Mouse (Mus musculus) liver, embryonic 14.5 days (tissue): Measurements from ENCODE around the gene 4933427D14Rik. TPM values are rescaled to one million over a fixed set of nuclear protein-coding genes. Genes with fewer than 3 reads are reported as not detected.

Source experiments
- ATAC-seq: fragments of 200-750 bp; cut with Nextera tagmentation; 2 replicates; pipeline ENCODE4 v1.8.0; 2017; ENCODE audit warnings: moderate number of reproducible peaks, mild to moderate bottlenecking, moderate library complexity; ENCODE audit not compliant: insufficient read depth
- DNase-seq, 3 experiments: peaks; one replicate each; pipeline ENCODE4 v3.0.0-alpha.2; 2012 to 2013; ENCODE audit warnings: low read depth in 3 of 3, low spot score in 3 of 3
- H3K27ac ChIP-seq: fragments of 300-500 bp; sonication (generic); 2 replicates; pipeline ENCODE4 v1.5.1; 2014; ENCODE audit warnings: moderate library complexity, mild to moderate bottlenecking, control low read depth, inconsistent platforms
- H3K27me3 ChIP-seq: fragments of 300-500 bp; sonication (generic); 2 replicates; pipeline ENCODE4 v1.6.1; 2014; ENCODE audit warnings: mild to moderate bottlenecking, low read length, moderate library complexity; ENCODE audit not compliant: control insufficient read depth, insufficient read depth
- H3K36me3 ChIP-seq: fragments of 300-500 bp; sonication (generic); replicated peaks from 2 replicates; pipeline ENCODE4 v1.6.1; 2014; ENCODE audit warnings: low read depth; ENCODE audit not compliant: control insufficient read depth, insufficient read depth
- H3K4me1 ChIP-seq, 2 experiments: fragments of 200-500 bp in 1 of 2; fragments of 300-500 bp in 1 of 2; sonication (generic) in 1 of 2; replicated peaks; 2 replicates each; pipeline ENCODE4 v1.6.1; 2012 to 2014; ENCODE audit warnings: antibody characterized with exemption in 1 of 2, inconsistent platforms in 1 of 2, low read length in 1 of 2; ENCODE audit not compliant: control insufficient read depth in 2 of 2, insufficient read depth in 2 of 2
- H3K4me2 ChIP-seq: fragments of 300-500 bp; sonication (generic); 2 replicates; pipeline ENCODE4 v1.6.1; 2014; ENCODE audit warnings: low read depth, mild to moderate bottlenecking, control low read depth, moderate library complexity
- H3K4me3 ChIP-seq, 2 experiments: fragments of 200-500 bp in 1 of 2; fragments of 300-500 bp in 1 of 2; sonication (generic) in 1 of 2; 2 replicates each; pipeline ENCODE4 v1.5.1; 2012 to 2014; ENCODE audit warnings: low read depth in 2 of 2, low read length in 2 of 2, mild to moderate bottlenecking in 2 of 2, control low read depth in 1 of 2, inconsistent platforms in 1 of 2, moderate library complexity in 1 of 2; ENCODE audit not compliant: insufficient read depth in 1 of 2
- H3K9ac ChIP-seq: fragments of 300-500 bp; sonication (generic); replicated peaks from 2 replicates; pipeline ENCODE4 v1.6.1; 2014; ENCODE audit warnings: mild to moderate bottlenecking, control low read depth, moderate library complexity
- H3K9me3 ChIP-seq: fragments of 300-500 bp; sonication (generic); 2 replicates; pipeline ENCODE4 v1.6.1; 2016; ENCODE audit warnings: low read length, mixed read lengths; ENCODE audit not compliant: control insufficient read depth
- CTCF ChIP-seq: IDR thresholded peaks from 2 replicates; pipeline ENCODE4 v1.5.1; 2016; ENCODE audit warnings: antibody characterized with exemption, low read depth, control low read depth
- EP300 ChIP-seq: IDR thresholded peaks from 2 replicates; pipeline ENCODE4 v1.6.1; 2016; ENCODE audit warnings: antibody characterized with exemption, low read depth
- WGBS: fragments of 180-500 bp; shearing (Covaris S2); extraction: QIAGEN DNeasy Blood & Tissue Kit; methylation state at CpG from one replicate; pipeline ENCODE4 v1.1.7; 2014; ENCODE audit not compliant: insufficient replicate concordance; 5-methylcytosine and 5-hydroxymethylcytosine counted together
- polyA plus RNA-seq, 2 experiments: library from polyadenylated mRNA; depleted of rRNA in 1 of 2; stranded (reverse) in 1 of 2; unstranded in 1 of 2; fragments of >200 nt; fragmentation: Nextera tagmentation in 1 of 2; extraction: Ambion mirVana in 1 of 2; gene quantifications; 2 replicates each; pipeline versions ENCODE4 v1.2.1 to v1.2.3; 2012 to 2014

Gene 4933427D14Rik
- polyA plus RNA-seq, 2 experiments: 2.3 to 2.8 TPM

- no peak overlapping the region for H3K27ac ChIP-seq
- H3K4me1 ChIP-seq: no peaks in the 10 kb centered on the region
- ATAC-seq (no peak), DNase-seq (no peak)
- H3K9me3 ChIP-seq: no peaks in the 10 kb centered on the region
- H3K4me2 ChIP-seq: no peak overlapping the region
- no peaks in the 10 kb centered on the region for H3K27me3 ChIP-seq
- H3K9ac ChIP-seq: no peak overlapping the region
- H3K4me3 ChIP-seq: no peak overlapping the region
- no peak for TF ChIP-seq EP300
- no peak for TF ChIP-seq CTCF
- WGBS: 53% methylated on average over 2 of the region's 2 CpGs
- no peaks in the 10 kb centered on the region for H3K36me3 ChIP-seq
Observed at GRCm38 (mm10) chr11:72151120-72151519, 56.1 kb downstream of the 4933427D14Rik start.

DNA sequence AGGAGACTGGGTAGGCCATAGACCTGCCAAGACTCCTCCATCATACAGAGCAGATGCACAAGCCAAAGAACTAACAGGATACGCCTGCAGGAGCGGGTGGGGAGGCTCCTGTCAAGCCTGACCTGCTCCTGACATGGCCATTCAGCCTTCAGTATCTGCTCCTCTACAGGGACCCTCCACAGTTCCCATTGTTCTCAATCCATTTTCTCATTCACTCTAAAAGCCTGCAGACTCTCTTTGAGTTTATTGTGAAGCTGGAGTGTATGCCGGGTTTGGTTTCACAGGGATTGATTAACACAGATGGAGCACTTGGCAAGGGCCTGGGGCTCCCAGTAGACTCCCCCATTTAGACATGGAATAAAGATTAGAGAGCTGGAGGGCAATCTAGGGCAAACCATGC lies 59.3 kb downstream of the 4933427D14Rik start:
- no peak overlapping the region for H3K9ac ChIP-seq
- no peak overlapping the region for H3K4me2 ChIP-seq
- H3K4me1 ChIP-seq: no peaks in the 10 kb centered on the region
- H3K9me3 ChIP-seq: no peaks in the 10 kb centered on the region
- H3K4me3 ChIP-seq: no peak overlapping the region
- no peaks in the 10 kb centered on the region; the same call in 1 of the 2 replicates for H3K27me3 ChIP-seq
- WGBS: 62% methylated on average over 3 of the region's 3 CpGs
- H3K36me3 ChIP-seq: no peaks in the 10 kb centered on the region
- TF ChIP-seq CTCF (no peak), EP300 (no peak)
- ATAC-seq (no peak), DNase-seq (no peak)
- no peak overlapping the region for H3K27ac ChIP-seq

GRCm38 (mm10) chr11:72145877-72146248 lies 61.4 kb downstream of the 4933427D14Rik start:
- Histone ChIP-seq H3K4me3 (no peak overlapping the region), H3K36me3 (no peaks in the 10 kb centered on the region), H3K9ac (no peak overlapping the region), H3K4me1 (no peaks in the 10 kb centered on the region), H3K27ac (no peak overlapping the region), H3K9me3 (no peaks in the 10 kb centered on the region), H3K27me3 (no peaks in the 10 kb centered on the region; the same call in 1 of the 2 replicates), H3K4me2 (no peak overlapping the region)
- 57% methylated on average over 1 of the region's 1 CpGs for WGBS
- ATAC-seq (no peak), DNase-seq (no peak)
- TF ChIP-seq EP300 (no peak), CTCF (no peak)

DNA sequence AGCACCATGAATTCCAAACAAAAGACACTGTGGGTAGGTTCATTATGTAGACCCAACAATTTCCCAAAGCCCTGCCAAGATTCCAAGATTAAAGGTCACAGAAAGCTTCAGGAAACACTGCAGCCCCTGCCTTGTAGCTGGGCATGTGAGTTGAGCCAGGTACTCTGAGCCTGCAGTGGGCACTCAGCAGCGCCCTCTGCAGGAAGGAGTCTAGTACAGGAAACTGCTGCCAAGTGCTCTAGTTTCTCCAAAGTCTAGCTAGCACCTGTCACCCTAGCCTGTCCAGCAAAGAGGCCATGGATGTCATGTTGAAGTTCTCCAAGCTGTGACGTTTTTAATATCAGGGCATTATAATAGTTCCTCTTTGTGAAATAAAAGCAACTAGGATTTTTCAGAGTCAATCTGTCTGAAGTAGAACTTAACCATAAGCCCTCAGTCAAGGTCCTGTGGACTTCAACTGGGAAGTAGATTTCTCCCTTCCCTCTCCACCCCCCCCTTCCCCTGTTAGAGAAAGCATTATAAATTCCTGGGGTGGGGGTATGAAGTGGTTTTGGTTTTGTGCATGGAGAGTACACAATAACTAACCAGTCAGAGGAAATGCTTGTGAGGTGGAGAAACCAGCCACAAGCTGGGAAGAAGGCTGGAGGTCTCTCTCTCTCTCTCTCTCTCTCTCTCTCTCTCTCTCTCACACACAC lies 61.9 kb downstream of the 4933427D14Rik start:
- 4% methylated on average over 2 of the region's 2 CpGs for WGBS
- DNase-seq (peak in 2 of 3 experiments; percentile 12 to 19), ATAC-seq (no peak)
- Histone ChIP-seq H3K4me1 (no peaks in the 10 kb centered on the region), H3K9me3 (no peaks in the 10 kb centered on the region), H3K4me2 (no peak overlapping the region), H3K27me3 (no peaks in the 10 kb centered on the region; the same call in 1 of the 2 replicates), H3K4me3 (no peak overlapping the region), H3K9ac (no peak overlapping the region), H3K36me3 (no peaks in the 10 kb centered on the region), H3K27ac (no peak overlapping the region)
- TF ChIP-seq EP300 (no peak), CTCF (peak; percentile 73)

DNA sequence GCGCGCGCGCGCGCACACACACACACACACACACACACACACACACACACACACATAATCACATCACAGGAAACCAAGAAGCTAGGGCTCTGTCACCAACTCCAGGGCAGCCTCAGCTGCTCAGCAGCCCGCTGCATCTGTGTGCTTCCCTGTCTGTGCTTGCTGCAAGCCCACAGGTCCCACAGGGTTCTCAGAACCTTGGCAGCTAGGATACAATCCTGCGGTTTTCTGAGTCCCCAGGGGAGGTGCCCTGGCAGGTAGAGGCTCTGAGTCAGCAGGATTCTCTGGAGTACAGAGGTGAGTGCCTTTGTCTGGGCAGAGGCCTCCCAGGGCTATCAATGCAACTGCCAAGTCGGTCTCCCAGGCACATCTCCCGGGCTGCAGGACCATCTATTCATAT lies 64.4 kb downstream of the 4933427D14Rik start:
- TF ChIP-seq EP300: no peak
- TF ChIP-seq CTCF: no peak
- WGBS: 45% methylated on average over 10 of the region's 10 CpGs
- no peaks in the 10 kb centered on the region for H3K4me1 ChIP-seq
- no peak overlapping the region for H3K9ac ChIP-seq
- H3K4me3 ChIP-seq: no peak overlapping the region
- no peak overlapping the region for H3K27ac ChIP-seq
- DNase-seq (no peak), ATAC-seq (no peak)
- H3K27me3 ChIP-seq: no peaks in the 10 kb centered on the region; the same call in 1 of the 2 replicates
- H3K36me3 ChIP-seq: no peaks in the 10 kb centered on the region
- no peaks in the 10 kb centered on the region for H3K9me3 ChIP-seq
- H3K4me2 ChIP-seq: no peak overlapping the region
